Mouse (Mus musculus) neural tube, embryonic 10.5 days (tissue): ENCODE results near the gene Ankrd16.

Experiments
- DNase-seq: peaks from one replicate; pipeline ENCODE4 v3.0.0-alpha.2; 2017; ENCODE audit warnings: low spot score; ENCODE audit errors: extremely low spot score

Gene Ankrd16

GRCm38 (mm10) chr2:11777091-11778068 lies at the start of gene Ankrd16, which contains the start of gene Fbh1:
TSS of gene Ankrd16 (plus strand) at chr2:11777876.
TSS of gene Fbh1 (minus strand) at chr2:11777582.
- DNase-seq = peak; percentile 100

GRCm38 (mm10) chr2:11729091-11729490 lies 48.6 kb upstream of the Ankrd16 start:
- no peak for DNase-seq

DNA sequence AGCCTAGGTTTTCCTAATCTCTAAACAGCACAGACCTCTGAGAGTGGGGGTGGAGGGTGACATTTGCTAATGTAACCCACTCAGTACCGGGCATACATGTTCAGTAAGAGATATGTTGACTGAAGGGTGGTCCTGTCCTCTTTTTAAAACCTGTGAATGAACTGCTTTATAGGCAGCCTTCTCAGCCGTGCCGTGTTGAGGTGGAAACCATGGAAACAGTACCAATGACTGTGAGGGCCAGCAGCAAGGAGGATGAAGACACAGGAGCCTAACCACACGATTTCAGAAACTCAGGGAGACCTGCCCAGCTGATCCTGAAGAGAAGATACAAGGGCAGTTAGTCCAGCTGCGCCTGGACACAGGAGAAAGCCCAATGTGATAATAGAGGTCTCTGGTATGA lies 44.7 kb upstream of the Ankrd16 start:
- no peak for DNase-seq

DNA sequence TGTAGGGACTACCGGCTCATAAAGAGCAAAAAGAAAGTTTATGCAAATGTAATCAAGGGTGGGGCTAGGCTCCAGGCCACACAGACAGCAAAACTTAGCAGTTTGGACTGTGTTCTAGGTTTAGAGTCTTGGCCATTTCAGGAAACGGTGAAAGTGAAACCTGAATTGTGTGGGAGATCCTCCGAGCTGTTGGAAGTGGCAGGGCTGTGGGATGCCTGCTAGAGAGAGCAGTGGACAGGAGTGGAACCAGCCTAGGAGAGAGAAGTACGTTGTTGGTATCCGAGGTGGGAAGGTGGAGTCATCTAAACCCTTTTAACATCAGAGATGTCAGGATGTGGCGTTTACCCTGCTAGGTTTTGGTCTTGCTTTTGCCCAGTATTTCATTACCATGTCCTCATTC lies 41.8 kb upstream of the Ankrd16 start:
- no peak for DNase-seq

DNA sequence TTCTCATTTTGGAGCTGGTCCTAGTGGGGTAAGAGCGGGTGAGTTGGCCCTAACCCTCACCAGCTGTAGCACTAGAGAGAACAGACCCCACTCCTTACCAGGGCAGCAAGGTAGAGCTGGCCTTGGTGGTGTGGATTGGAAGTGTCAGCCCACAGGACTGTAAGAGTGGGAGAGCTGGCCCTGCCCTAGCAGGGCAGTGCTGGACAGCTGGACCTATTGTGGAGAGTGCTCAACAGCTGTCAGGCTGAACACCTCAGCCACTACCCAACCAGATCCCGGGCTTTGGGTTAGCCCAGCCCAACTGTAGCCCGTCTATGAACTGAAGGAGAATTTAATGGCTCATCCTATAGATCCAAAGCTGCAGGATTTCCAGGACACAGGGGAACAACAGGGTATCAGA lies 38.9 kb upstream of the Ankrd16 start:
- DNase-seq = no peak

DNA sequence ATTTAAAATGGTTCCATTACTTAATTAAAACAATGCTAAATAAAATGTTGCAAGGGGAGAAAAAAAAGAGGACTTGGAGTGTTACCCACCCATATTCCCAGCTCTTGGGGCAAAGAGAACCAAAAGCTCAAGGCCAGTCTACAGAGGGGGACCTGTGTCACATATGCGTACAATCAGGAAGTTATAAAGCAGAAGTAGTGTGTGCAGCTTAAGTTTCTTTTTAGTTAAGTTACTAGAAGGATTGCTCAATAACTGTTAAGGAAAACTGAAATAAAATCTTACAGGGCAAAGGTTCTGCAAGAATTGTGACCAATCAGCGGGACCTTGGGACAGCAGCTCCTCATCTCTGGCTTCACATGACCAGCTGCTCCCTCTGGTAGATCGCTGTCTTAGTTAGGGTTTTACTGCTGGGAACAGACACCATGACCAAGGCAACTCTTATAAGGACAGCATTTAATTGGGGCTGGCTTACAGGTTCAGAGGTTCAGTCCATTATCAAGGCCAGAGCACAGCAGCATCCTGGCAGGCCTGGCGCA lies 38.1 kb upstream of the Ankrd16 start:
- no peak for DNase-seq

DNA sequence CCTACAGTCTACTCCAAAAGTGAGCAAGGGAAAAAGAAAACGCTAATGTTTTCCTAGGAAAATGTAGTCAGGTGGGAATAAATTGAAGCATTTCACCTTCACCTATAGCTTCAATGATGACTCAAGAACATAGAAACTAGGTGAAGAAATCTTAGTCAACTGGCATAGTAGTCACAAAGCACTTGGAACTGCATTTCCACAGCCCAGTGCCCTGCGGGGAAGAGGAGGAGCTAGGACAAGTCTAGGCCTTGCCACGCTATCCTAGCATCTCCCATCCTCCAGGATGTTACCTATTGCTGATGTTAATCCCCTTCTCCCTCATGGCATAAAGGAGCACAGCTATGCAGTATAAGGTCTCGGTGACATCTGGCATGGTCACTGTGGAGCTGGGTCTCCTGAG lies 15.1 kb upstream of the Ankrd16 start:
- DNase-seq = no peak

DNA sequence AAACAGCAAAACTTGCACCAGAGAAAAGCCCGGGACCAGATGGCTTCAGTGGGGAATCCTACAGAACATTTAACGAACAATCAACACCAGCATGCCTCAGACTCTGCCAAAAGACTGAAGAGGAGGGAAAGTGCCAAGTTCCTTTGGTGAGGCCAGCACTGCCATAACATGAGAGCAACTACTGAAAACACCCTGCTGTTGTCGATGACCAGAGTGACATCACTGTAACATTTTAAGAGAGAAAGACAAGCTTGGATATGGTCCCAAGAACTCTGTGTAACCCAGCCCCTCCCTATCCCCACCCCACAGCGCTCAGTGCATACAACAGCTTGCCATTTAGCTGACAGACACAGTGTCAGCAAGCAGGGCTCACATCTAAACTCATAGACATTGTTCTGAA lies 12.0 kb upstream of the Ankrd16 start:
- no peak for DNase-seq

DNA sequence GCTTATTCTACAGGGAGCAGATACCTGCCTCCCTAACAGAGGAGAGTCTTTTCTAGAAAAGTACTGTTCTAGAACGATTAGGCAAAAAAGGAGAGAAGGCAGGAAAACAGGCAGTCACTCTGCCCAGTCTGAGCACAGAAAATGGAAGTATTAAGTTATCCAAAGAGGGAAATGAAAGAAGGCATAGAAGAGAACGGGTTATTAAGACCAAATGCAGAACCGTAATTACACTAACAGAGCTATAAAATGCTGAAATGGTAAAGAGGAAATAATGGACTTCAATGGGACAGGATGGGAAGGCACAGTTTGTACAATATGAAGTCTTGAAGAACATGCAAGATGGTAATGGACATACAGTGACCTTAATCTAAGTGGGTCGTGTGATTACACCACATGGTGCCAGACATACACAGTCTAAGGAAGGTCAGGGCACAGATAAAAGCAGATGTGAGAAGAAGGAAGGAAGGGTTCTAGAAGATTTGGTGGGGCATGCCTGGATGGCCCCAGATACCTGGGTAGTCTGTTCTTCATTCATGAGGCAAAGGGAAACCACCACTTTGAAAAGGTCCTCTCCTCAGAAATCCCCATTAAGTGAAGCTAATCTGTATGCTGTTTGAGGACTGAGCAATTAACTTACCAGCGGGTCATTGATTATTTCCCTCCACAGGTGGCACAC lies 11.1 kb upstream of the Ankrd16 start:
- DNase-seq = no peak

- no peak for DNase-seq
Measured at GRCm38 (mm10) chr2:11767161-11767545, 10.5 kb upstream of the Ankrd16 start.

DNA sequence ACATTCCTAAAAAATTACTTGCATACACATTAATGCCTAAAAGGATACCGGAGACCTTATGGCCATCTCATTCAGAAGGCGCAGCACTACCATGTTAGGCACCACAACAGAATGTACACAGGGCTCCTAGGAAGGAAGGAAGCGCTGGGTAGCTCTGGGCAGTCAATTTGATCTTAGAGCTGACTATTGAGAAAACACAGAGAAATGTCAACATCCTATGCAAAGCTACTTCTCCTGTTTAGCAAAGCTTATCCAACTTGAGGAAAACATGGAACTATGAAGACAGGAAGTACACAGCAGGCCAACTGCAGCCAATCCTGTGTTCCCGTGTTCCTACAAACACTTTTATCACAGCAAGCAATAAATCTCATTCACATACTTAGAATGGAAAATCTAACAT lies 6.0 kb upstream of the Ankrd16 start:
- no peak for DNase-seq

- DNase-seq = no peak
Measured at GRCm38 (mm10) chr2:11772401-11772800, 5.3 kb upstream of the Ankrd16 start.

GRCm38 (mm10) chr2:11774426-11774825 lies 3.2 kb upstream of the Ankrd16 start:
- no peak for DNase-seq

DNA sequence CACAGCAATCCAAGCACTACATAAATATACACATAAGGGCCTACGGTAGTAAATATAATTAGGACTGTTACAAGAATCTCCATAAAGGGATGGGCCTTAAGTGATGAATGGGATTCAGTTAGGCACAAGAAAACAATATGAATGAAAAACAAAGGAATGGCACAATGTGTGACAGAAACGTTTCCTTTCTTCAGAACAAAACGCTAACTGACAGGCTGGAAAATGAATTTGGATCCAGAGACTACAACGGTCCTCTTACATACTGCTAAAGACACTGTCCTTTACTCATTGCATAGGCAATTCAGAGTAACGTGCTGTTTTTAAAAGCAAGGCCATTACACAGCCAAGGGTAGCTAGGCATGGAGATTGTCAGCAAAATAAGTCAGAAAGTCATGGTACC lies 2.6 kb upstream of the Ankrd16 start:
- no peak for DNase-seq

- no peak for DNase-seq
Measured at GRCm38 (mm10) chr2:11776415-11776814, 1.3 kb upstream of the Ankrd16 start.

DNA sequence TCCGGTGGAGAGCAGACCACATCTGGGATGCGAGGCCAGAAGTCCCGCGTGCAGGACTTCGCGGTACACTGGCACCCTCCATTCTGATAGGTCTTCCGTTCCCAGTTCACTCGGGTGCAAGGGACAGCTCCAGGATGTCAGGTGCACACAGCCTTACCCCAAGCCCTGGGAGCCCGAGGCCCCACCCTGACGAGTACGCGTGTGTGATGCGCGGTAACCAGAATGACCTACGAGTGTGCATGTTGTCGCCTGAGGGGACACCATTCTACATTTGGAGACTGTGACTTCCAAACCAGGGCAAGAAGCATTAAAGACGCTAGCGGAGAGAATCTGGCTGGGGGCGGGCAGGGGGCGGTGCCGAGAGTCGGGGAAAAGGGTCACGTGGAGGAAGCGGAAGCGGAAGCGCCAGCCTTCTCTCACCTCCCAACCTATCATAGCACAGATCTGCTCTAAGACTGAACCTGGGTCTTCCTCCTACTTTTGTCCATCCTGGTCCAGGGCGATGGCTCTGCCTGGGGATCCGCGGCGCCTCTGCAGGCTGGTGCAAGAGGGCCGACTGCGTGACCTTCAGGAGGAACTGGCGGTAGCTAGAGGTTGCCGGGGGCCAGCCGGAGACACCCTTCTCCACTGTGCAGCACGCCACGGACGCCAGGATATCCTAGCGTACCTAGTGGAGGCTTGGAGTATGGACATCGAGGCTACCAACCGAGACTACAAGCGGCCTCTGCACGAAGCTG lies 579 bp downstream of the Ankrd16 start:
- peak; percentile 90 for DNase-seq

- no peak for DNase-seq
Measured at GRCm38 (mm10) chr2:11784159-11784558, 6.5 kb downstream of the Ankrd16 start.

GRCm38 (mm10) chr2:11794668-11795067 lies 17.0 kb downstream of the Ankrd16 start:
- DNase-seq = no peak

GRCm38 (mm10) chr2:11797930-11798364 lies 20.3 kb downstream of the Ankrd16 start:
- DNase-seq = peak; percentile 19

DNA sequence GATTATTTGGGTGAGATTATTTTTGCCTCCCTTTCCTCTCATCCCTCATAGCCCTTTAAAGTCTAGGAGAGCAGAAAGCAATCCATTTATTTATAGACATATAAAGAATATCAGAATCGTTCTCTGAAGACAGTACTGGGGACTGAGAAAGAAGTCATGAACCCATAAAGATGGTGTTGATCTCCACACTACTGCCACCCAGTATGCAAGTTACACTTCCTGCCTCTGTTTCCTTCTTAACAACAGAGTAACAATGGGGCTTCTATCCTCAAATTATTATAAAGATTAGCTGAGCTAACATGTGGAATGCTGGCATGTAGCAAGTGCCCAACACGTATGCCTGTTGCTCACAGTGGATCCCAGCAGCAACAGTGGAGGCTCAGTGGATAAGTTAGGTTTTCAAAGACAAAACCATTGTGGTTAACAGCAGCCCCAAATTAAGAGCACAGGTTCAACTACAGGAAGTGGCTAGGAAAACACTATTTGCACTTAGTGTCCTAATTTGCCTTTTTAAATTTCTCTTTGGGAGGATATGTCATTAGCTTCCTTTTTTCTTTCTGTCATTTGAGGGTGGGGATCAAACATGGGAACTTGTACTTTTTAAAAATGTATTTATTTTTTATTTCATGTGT lies 23.7 kb downstream of the Ankrd16 start:
- DNase-seq = no peak
